Mouse (Mus musculus): Measurements from ENCODE around the gene Col6a4. TPM values are rescaled to one million over a fixed set of nuclear protein-coding genes. Genes with fewer than 3 reads are reported as not detected.

The Col6a4 gene
- polyA plus RNA-seq, 1 experiment from 2014 or later = 0.03 TPM

DNA sequence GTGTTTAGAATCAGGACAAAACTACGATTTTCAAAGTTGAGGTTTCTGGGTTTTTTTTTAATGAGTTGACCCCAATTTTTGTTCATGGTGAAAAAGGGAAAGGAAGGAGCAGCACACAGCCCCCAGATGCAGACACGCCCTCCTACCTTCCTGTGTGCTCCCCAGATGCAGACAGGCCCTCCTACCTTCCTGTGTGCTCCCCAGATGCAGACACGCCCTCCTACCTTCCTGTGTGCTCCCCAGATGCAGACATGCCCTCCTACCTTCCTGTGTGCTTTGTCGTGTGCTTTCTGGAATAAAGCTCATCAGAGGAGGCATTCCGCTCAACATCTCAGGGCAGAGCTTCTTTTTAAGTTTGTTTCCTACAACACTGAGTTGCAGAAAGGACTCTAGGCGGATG, 24.9 kb downstream of the Col6a4 start:
- Histone ChIP-seq H3K9ac (no peak overlapping the region), H3K4me2 (no peak overlapping the region), H3K36me3 (no peaks in the 10 kb centered on the region), H3K27me3 (replicated peaks) (peaks cover 14% of the 10 kb centered on the region; the same call in 1 of the 2 replicates), H3K4me1 (no peaks in the 10 kb centered on the region), H3K9me3 (no peaks in the 10 kb centered on the region), H3K4me3 (no peak overlapping the region), H3K27ac (replicated peaks) (no peak overlapping the region)
- 61% methylated on average over 6 of the region's 6 CpGs for WGBS
- ATAC-seq (ENCODE audit: extremely low read depth, insufficient number of reproducible peaks, low FRiP score, low TSS enrichment) = no peak

DNA sequence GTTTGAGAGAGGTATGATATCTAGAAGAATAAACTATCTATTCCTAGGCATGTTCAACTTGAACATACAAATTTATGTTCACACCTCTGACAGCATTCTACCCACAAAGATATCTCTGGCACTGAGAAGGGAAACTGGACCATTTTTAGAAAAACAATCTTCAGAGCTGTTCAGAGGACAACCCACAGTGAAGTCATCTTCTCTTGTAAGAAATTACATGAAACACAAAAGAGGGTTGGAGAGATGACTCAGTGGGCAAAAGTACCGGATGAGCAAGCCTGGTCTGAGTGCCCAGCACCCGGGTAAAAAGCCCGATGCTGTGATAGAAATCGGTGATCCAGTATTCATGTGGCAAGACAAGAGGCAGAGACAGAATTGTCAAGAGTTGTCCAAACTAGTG, 43.1 kb downstream of the Col6a4 start:
- WGBS = 77% methylated on average over 4 of the region's 4 CpGs
- Histone ChIP-seq H3K9me3 (no peaks in the 10 kb centered on the region), H3K4me3 (no peak overlapping the region)

DNA sequence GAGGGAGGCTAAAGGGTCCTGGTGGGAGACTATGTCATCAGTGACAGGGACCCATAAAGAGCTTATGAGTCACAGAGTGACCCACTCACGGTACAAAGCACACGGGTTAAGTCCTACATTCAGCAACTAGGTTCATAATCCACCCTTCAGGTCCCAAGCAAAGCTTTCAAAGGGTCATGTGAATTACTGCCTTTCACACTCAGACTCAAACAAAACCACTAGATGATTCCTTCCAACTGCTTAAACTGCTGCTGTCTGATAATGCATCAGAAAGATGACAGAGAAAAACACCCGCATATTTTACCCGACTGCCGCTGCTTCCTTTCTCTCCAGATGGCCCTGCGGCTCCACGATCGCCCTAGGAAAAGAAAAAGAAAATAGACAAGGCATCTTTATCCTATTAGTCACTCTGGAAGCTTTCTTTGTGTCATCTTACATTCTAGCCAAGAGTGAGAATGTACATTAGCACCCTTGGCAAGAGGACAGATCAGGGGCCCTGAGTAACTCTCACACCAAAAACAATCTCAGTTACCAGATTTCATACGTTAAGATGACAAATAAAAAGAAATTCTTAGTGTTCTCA, 52.6 kb downstream of the Col6a4 start:
- no peaks in the 10 kb centered on the region for H3K27me3 ChIP-seq (replicated peaks)
- no peak for ATAC-seq (ENCODE audit: extremely low read depth, insufficient number of reproducible peaks, low FRiP score, low TSS enrichment)
- WGBS = 55% methylated on average over 9 of the region's 9 CpGs
- no peaks in the 10 kb centered on the region for H3K9me3 ChIP-seq
- H3K4me2 ChIP-seq = no peak overlapping the region
- no peak overlapping the region for H3K4me3 ChIP-seq
- H3K4me1 ChIP-seq = no peaks in the 10 kb centered on the region
- H3K9ac ChIP-seq = no peak overlapping the region
- no peaks in the 10 kb centered on the region for H3K36me3 ChIP-seq
- no peak overlapping the region for H3K27ac ChIP-seq (replicated peaks)

More for the DNA sequence above, 43.1 kb downstream of the Col6a4 start:
- Histone ChIP-seq H3K4me1 (no peaks in the 10 kb centered on the region), H3K4me2 (no peak overlapping the region), H3K27ac (replicated peaks) (no peak overlapping the region), H3K36me3 (no peaks in the 10 kb centered on the region), H3K9ac (no peak overlapping the region), H3K27me3 (replicated peaks) (no peaks in the 10 kb centered on the region)
- no peak for ATAC-seq (ENCODE audit: extremely low read depth, insufficient number of reproducible peaks, low FRiP score, low TSS enrichment)

DNA sequence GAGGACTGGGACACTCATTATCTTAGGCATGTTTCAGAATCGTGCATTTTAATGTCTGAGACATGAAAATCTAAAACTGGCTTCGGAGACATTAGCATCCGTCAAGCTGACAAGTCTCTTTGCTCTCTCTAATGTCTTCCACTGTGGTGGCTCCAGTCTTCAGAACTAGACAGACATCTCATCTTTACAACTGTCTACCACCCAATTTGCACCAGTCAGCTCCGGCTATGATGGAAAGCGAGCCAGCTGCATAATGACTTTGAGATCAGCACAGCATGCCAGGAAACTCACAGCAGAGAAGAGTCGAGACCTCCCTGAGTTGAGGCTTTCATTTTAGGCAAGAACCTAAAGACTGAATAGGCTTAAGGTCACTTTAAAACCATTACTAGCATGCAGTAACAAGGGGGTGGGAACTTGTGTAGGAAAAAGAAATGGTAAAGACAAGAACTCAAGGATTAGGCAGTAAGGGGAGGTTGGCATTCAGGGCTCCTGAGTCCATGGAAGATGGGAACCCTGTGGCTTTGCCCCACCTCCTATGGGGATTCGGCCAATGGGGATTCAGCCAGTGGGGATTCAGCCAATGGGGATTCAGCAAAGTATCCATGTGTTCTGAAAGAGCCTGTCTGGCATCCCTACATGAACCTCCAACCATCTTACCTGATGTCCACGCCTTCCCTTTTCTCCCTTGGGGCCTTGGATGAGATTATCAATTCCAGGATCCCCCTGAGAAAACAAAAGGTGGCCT, 56.5 kb downstream of the Col6a4 start:
- H3K4me1 ChIP-seq = no peaks in the 10 kb centered on the region
- ATAC-seq (ENCODE audit: extremely low read depth, insufficient number of reproducible peaks, low FRiP score, low TSS enrichment) = no peak
- no peak overlapping the region for H3K4me2 ChIP-seq
- H3K36me3 ChIP-seq = no peaks in the 10 kb centered on the region
- no peaks in the 10 kb centered on the region for H3K27me3 ChIP-seq (replicated peaks)
- no peak overlapping the region for H3K9ac ChIP-seq
- H3K9me3 ChIP-seq = no peaks in the 10 kb centered on the region
- no peak overlapping the region for H3K4me3 ChIP-seq
- 64% methylated on average over 8 of the region's 8 CpGs for WGBS
- no peak overlapping the region for H3K27ac ChIP-seq (replicated peaks)

DNA sequence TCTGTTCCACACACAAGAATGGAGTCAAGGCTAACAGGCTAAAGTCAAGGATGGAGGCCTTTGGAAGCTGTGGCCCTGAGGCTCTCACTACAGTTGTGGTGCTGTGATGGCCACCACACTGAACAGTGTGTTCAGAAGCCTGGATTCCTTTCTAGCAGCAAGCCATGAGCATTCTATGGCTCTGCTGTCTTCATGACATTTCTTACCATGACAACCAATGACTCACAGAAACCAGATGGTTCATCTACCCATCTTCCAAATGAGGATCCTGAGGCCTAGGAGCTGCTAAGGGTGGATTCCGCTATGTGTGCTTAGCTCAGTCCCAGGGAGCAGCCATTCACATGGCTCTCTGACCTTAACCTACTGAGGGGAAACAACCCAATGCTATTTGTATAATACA, 57.3 kb downstream of the Col6a4 start:
- H3K27me3 ChIP-seq (replicated peaks) = no peaks in the 10 kb centered on the region
- no peak overlapping the region for H3K4me2 ChIP-seq
- no peak for ATAC-seq (ENCODE audit: extremely low read depth, insufficient number of reproducible peaks, low FRiP score, low TSS enrichment)
- H3K4me1 ChIP-seq = no peaks in the 10 kb centered on the region
- WGBS = 61% methylated on average over 1 of the region's 1 CpGs
- H3K27ac ChIP-seq (replicated peaks) = no peak overlapping the region
- H3K36me3 ChIP-seq = no peaks in the 10 kb centered on the region
- no peak overlapping the region for H3K9ac ChIP-seq
- no peak overlapping the region for H3K4me3 ChIP-seq
- H3K9me3 ChIP-seq = no peaks in the 10 kb centered on the region

DNA sequence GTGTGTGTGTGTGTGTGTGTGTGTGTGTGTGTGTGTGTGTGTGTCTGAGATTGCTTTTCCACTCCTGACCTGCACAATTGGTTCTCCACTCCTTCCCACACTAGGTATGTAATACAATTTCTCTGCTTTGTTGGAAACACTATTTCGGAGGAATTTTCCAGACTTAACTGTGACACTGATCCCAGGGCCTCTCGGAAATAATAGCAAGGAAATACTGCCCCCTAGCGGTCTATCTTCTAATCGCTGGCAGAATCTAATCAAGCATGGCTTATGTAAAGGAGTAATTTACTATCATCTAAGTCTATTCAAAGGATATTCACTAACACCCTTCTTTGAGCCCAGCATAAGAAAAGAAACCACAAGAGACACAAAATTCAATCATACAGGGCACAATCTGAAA, 57.7 kb downstream of the Col6a4 start:
- Histone ChIP-seq H3K4me1 (no peaks in the 10 kb centered on the region), H3K9ac (no peak overlapping the region), H3K27ac (replicated peaks) (no peak overlapping the region), H3K9me3 (no peaks in the 10 kb centered on the region), H3K27me3 (replicated peaks) (no peaks in the 10 kb centered on the region), H3K36me3 (no peaks in the 10 kb centered on the region), H3K4me3 (no peak overlapping the region), H3K4me2 (no peak overlapping the region)
- no peak for ATAC-seq (ENCODE audit: extremely low read depth, insufficient number of reproducible peaks, low FRiP score, low TSS enrichment)
- WGBS = 7% methylated on average over 4 of the region's 4 CpGs

DNA sequence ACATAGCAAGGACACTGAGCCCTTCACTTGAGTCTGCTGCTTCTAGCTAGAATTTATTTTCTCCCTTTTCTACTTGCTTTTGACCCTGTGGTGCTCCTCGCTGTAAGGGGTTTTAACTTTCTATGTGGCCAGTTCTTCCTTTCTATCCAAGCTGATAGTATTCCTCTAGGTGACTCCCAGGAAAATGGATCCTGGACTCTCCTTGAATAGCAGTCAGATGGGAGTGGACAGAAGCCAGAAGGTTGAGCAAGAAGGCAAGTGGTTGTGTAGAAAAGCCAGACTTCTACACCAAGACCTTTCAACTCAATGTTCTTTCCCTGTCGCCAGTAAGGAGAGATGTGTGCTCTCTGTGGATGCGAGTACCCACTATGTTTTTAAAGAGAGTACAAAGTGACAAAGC, 80.9 kb downstream of the Col6a4 start:
- Histone ChIP-seq H3K36me3 (no peaks in the 10 kb centered on the region), H3K9ac (no peak overlapping the region), H3K4me3 (no peak overlapping the region), H3K27ac (replicated peaks) (no peak overlapping the region), H3K4me1 (no peaks in the 10 kb centered on the region), H3K4me2 (no peak overlapping the region), H3K9me3 (no peaks in the 10 kb centered on the region), H3K27me3 (replicated peaks) (no peaks in the 10 kb centered on the region)
- no peak for ATAC-seq (ENCODE audit: extremely low read depth, insufficient number of reproducible peaks, low FRiP score, low TSS enrichment)
- 77% methylated on average over 3 of the region's 3 CpGs for WGBS

DNA sequence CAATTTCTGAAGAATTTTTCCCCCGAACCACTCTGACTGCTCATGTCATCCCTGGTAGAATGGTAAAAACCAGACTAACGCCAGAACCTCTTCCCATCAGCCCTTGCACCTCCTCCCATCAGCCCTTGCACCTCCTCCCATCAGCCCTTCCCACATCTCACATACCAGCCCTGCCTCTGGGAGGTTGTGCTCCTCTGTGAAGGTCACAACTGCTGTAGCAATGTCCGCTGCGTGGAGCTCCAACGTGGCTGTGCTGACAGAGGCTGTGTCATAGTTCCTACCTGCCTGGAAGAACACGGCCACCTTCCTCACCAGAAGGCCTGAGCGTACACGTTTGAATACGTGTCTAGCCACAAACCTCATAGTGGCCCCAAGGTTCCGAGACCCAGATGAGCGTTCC, 83.4 kb downstream of the Col6a4 start:
- H3K4me1 ChIP-seq = no peaks in the 10 kb centered on the region
- H3K36me3 ChIP-seq = no peaks in the 10 kb centered on the region
- no peak overlapping the region for H3K4me3 ChIP-seq
- no peaks in the 10 kb centered on the region for H3K27me3 ChIP-seq (replicated peaks)
- H3K9me3 ChIP-seq = no peaks in the 10 kb centered on the region
- 78% methylated on average over 11 of the region's 11 CpGs for WGBS
- H3K4me2 ChIP-seq = no peak overlapping the region
- no peak overlapping the region for H3K27ac ChIP-seq (replicated peaks)
- no peak overlapping the region for H3K9ac ChIP-seq
- no peak for ATAC-seq (ENCODE audit: extremely low read depth, insufficient number of reproducible peaks, low FRiP score, low TSS enrichment)

DNA sequence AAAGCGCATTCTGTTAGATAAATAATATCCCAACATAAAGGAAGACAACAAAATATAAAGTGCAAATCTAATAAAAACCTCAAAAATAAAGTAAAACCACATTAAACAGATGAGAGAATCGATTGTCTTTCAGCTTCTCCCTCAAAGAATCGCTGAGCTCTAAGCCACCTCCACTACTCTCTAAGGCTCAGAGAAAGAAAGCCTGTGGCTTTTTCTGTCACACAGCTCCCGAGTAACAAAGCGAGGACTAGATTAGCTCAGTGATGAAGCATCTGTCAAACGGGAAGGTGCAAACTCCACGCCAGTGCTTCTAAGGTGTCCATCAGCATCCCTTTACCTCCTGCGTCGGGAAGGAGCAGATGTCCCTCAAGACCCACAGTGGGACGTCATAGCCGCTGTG, 98.6 kb downstream of the Col6a4 start:
- Histone ChIP-seq H3K9me3 (peaks cover 5% of the 10 kb centered on the region; the same call in 1 of the 2 replicates), H3K27ac (replicated peaks) (no peak overlapping the region), H3K9ac (no peak overlapping the region), H3K4me1 (no peaks in the 10 kb centered on the region), H3K27me3 (replicated peaks) (0 out of 2 replicates have a peak, but pooled peaks cover 5% of the 10 kb centered on the region), H3K36me3 (no peaks in the 10 kb centered on the region), H3K4me2 (no peak overlapping the region), H3K4me3 (no peak overlapping the region)
- 49% methylated on average over 11 of the region's 11 CpGs for WGBS
- ATAC-seq (ENCODE audit: extremely low read depth, insufficient number of reproducible peaks, low FRiP score, low TSS enrichment) = no peak

DNA sequence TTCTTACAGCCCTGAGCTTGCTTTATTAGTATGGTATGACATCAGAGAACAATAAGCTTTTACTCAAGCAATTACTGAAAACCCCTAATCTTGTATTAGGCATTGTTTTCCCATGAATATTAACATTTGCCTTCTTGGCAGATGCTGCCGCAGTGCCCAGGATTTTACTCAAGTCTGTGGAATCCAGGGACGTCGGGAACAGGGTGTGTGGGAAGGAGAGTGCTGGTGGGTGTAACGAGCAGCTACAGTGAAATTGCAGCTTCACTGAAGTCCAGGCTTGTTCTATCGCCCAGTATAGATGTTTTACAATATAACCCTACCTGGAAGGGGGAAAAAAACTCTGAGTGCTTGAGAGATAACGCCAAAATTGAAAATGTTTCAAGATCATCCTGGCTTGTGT, 104.2 kb downstream of the Col6a4 start:
- Histone ChIP-seq H3K27ac (replicated peaks) (no peak overlapping the region), H3K4me1 (no peaks in the 10 kb centered on the region), H3K36me3 (no peaks in the 10 kb centered on the region), H3K9ac (no peak overlapping the region), H3K4me2 (no peak overlapping the region), H3K4me3 (no peak overlapping the region), H3K27me3 (replicated peaks) (no peaks in the 10 kb centered on the region), H3K9me3 (peaks cover 5% of the 10 kb centered on the region; the same call in 1 of the 2 replicates)
- WGBS = 71% methylated on average over 6 of the region's 6 CpGs
- ATAC-seq (ENCODE audit: extremely low read depth, insufficient number of reproducible peaks, low FRiP score, low TSS enrichment) = no peak

DNA sequence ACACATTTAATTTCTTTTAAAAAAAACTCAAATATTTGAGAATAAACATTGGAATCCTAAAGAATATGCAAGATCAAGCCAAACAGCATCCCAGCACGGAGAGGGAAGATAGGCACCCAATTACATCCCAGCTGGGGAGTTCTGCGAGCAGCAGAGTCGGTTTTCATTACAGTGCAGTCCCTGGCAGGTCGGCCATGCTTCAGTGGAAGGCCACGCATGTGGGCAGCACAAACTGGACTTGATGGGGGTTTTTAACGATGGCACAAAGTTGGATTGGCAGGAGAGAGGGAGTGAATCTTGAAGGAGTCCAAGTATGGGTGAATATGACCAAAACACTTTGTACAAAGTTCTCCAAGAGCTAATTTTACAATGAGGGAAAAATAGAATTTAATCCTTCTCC, 106.5 kb downstream of the Col6a4 start:
- Histone ChIP-seq H3K4me1 (no peaks in the 10 kb centered on the region), H3K9me3 (peaks cover 3% of the 10 kb centered on the region; the same call in 1 of the 2 replicates), H3K27ac (replicated peaks) (no peak overlapping the region), H3K36me3 (no peaks in the 10 kb centered on the region), H3K4me3 (no peak overlapping the region), H3K27me3 (replicated peaks) (0 out of 2 replicates have a peak, but pooled peaks cover 4% of the 10 kb centered on the region), H3K4me2 (no peak overlapping the region), H3K9ac (no peak overlapping the region)
- ATAC-seq (ENCODE audit: extremely low read depth, insufficient number of reproducible peaks, low FRiP score, low TSS enrichment) = no peak
- 64% methylated on average over 6 of the region's 6 CpGs for WGBS

DNA sequence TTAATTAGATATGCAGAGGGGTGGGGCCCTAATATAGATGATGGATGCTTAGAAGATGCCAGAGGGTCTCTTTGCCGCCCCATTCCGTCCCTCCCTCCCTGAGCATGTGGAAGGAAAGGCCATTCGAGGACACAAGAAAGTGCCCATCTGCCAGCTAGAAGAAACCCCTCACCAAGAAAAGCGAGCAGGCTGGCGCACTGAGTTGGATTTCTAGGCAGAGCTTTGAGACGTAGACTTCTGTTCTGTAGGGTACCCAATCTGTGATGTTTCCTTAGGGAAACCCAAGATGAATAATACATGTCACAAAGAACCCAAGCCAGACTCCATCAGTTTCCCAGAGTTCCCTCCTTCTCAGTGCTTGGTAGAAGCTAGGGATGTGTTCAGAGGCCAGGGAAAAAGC, 107.1 kb downstream of the Col6a4 start:
- 76% methylated on average over 6 of the region's 6 CpGs for WGBS
- H3K27ac ChIP-seq (replicated peaks) = no peak overlapping the region
- no peak for ATAC-seq (ENCODE audit: extremely low read depth, insufficient number of reproducible peaks, low FRiP score, low TSS enrichment)
- no peaks in the 10 kb centered on the region for H3K4me1 ChIP-seq
- H3K4me2 ChIP-seq = no peak overlapping the region
- H3K36me3 ChIP-seq = no peaks in the 10 kb centered on the region
- H3K27me3 ChIP-seq (replicated peaks) = 0 out of 2 replicates have a peak, but pooled peaks cover 6% of the 10 kb centered on the region
- no peak overlapping the region for H3K4me3 ChIP-seq
- no peaks in the 10 kb centered on the region for H3K9me3 ChIP-seq
- no peak overlapping the region for H3K9ac ChIP-seq
